8 mouse cellular contexts compared by ENCODE assay signal in genomic region chr6:49318966-49319594, GRCm38 (mm10). TPM values are rescaled to one million over a fixed set of nuclear protein-coding genes. Genes with fewer than 3 reads are reported as not detected.
DNase-seq lines count a peak whose midpoint lies in the region; ATAC-seq lines count a peak whose summit lies in the region.

TSS of gene Ccdc126 (plus strand) at chr6:49319274.

- ATAC-seq in inflammation-experienced regulatory T-cells, adult 6 months, result peak; percentile 96
- ATAC-seq in megakaryocyte-erythroid progenitor cell, adult 5-6 weeks (replicated peaks; ENCODE audit: low FRiP score, low TSS enrichment, poor library complexity, severe bottlenecking), result peak; percentile 99

- intact Hi-C loops in gastrocnemius, postnatal 14 days (cut with DNase I; ENCODE audit: low total_unique reads), result no loop called here
- intact Hi-C loops in left cerebral cortex, postnatal 10 days (cut with DNase I), result loop anchor here (2.0 kb wide), 1 partner anchor 50 kb away; no protein-coding TSS in a partner anchor

- DNase-seq in adrenal gland, adult (ENCODE audit: inconsistent age in 2 of 2, low spot score in 1 of 2), result peak; percentile 98 to 99
- DNase-seq in embryo, embryonic 10.5 days (ENCODE audit: low spot score), result peak; percentile 99
- peak; percentile 99 for DNase-seq in gastrocnemius, postnatal 14 days
- peak; percentile 97 to 99 for DNase-seq in left cerebral cortex, postnatal 10 days (ENCODE audit: extremely low spot score in 1 of 2, low spot score in 2 of 2)
- DNase-seq in right cerebral cortex, postnatal 25 days, result peak; percentile 98
- peak; percentile 96 to 97 for DNase-seq in urinary bladder, postnatal 4 days (ENCODE audit: low spot score in 2 of 2)

RNA-seq across cellular contexts. Expression of gene Ccdc126, which starts in this region (rescaled TPM):
- total RNA-seq in gastrocnemius, postnatal 14 days (2021), result 1 to 10 TPM; 2.3 to 2.5 TPM
- polyA plus RNA-seq in inflammation-experienced regulatory T-cells, adult 6 months (2017; shearing (Covaris generic)), result 10 to 100 TPM in 2 of 3 experiments, 1 to 10 TPM in 1; 5.9 to 17.6 (median 15.4) TPM
- 1 to 10 TPM; 6.8 to 7.1 TPM for total RNA-seq in left cerebral cortex, postnatal 10 days (2021)
- 0.70 and 3.1 TPM in 2 replicates for total RNA-seq in megakaryocyte-erythroid progenitor cell, adult 5-6 weeks (2014; fragmentation: Nextera tagmentation)
- total RNA-seq in megakaryocyte-erythroid progenitor cell, adult 5-6 weeks (2017), result 0.94 and 2.1 TPM in 2 replicates

Comparison
In these comparisons a context has a peak if more than half of its experiments do, and no peak if none do; other contexts are left out.
1. Peak in every context shown above with its lines: DNase-seq and ATAC-seq.